Mouse (Mus musculus): ENCODE data around the gene Maml1.

The Maml1 gene

GRCm38 (mm10) chr11:50285263-50285662, 6.8 kb downstream of the Maml1 start:
- DNase-seq (ENCODE audit: low read depth in 1 of 2, low spot score in 2 of 2) = no peak

- DNase-seq (ENCODE audit: low read depth in 1 of 2, low spot score in 2 of 2) = no peak
Observed at GRCm38 (mm10) chr11:50280053-50280452, 12.1 kb downstream of the Maml1 start.

- no peak for DNase-seq (ENCODE audit: low read depth in 1 of 2, low spot score in 2 of 2)
Observed at GRCm38 (mm10) chr11:50279005-50279404, 13.1 kb downstream of the Maml1 start.

GRCm38 (mm10) chr11:50277706-50278105, 14.4 kb downstream of the Maml1 start:
- no peak for DNase-seq (ENCODE audit: low read depth in 1 of 2, low spot score in 2 of 2)

GRCm38 (mm10) chr11:50277025-50277424, 15.1 kb downstream of the Maml1 start:
- no peak for DNase-seq (ENCODE audit: low read depth in 1 of 2, low spot score in 2 of 2)

GRCm38 (mm10) chr11:50275568-50276151, 16.5 kb downstream of the Maml1 start:
- peak in 1 of 2 experiments; percentile 30 for DNase-seq (ENCODE audit: low read depth in 1 of 2, low spot score in 2 of 2)

- DNase-seq (ENCODE audit: low read depth in 1 of 2, low spot score in 2 of 2) = no peak
Observed at GRCm38 (mm10) chr11:50275077-50275476, 17.0 kb downstream of the Maml1 start.

- no peak for DNase-seq (ENCODE audit: low read depth in 1 of 2, low spot score in 2 of 2)
Observed at GRCm38 (mm10) chr11:50272819-50273218, 19.3 kb downstream of the Maml1 start.

- no peak for DNase-seq (ENCODE audit: low read depth in 1 of 2, low spot score in 2 of 2)
Observed at GRCm38 (mm10) chr11:50269885-50270284, 22.2 kb downstream of the Maml1 start.

GRCm38 (mm10) chr11:50269163-50269562, 22.9 kb downstream of the Maml1 start:
- DNase-seq (ENCODE audit: low read depth in 1 of 2, low spot score in 2 of 2) = no peak

- no peak for DNase-seq (ENCODE audit: low read depth in 1 of 2, low spot score in 2 of 2)
Observed at GRCm38 (mm10) chr11:50266997-50267396, 25.1 kb downstream of the Maml1 start.

- DNase-seq (ENCODE audit: low read depth in 1 of 2, low spot score in 2 of 2) = no peak
Observed at GRCm38 (mm10) chr11:50265931-50266330, 26.2 kb downstream of the Maml1 start.

GRCm38 (mm10) chr11:50263198-50263597, 28.9 kb downstream of the Maml1 start:
- no peak for DNase-seq (ENCODE audit: low read depth in 1 of 2, low spot score in 2 of 2)

GRCm38 (mm10) chr11:50262020-50262419, 30.1 kb downstream of the Maml1 start:
- DNase-seq (ENCODE audit: low read depth in 1 of 2, low spot score in 2 of 2) = no peak

- no peak for DNase-seq (ENCODE audit: low read depth in 1 of 2, low spot score in 2 of 2)
Observed at GRCm38 (mm10) chr11:50258310-50258709, 33.8 kb downstream of the Maml1 start.

GRCm38 (mm10) chr11:50256615-50257014, 35.5 kb downstream of the Maml1 start:
- DNase-seq (ENCODE audit: low read depth in 1 of 2, low spot score in 2 of 2) = no peak

GRCm38 (mm10) chr11:50254010-50254580, 38.0 kb downstream of the Maml1 start:
- no peak for DNase-seq (ENCODE audit: low read depth in 1 of 2, low spot score in 2 of 2)

- DNase-seq (ENCODE audit: low read depth in 1 of 2, low spot score in 2 of 2) = no peak
Observed at GRCm38 (mm10) chr11:50253393-50253792, 38.7 kb downstream of the Maml1 start.

- no peak for DNase-seq (ENCODE audit: low read depth in 1 of 2, low spot score in 2 of 2)
Observed at GRCm38 (mm10) chr11:50252684-50253265, 39.3 kb downstream of the Maml1 start.

GRCm38 (mm10) chr11:50252166-50252565, 39.9 kb downstream of the Maml1 start:
- DNase-seq (ENCODE audit: low read depth in 1 of 2, low spot score in 2 of 2) = no peak

- no peak for DNase-seq (ENCODE audit: low read depth in 1 of 2, low spot score in 2 of 2)
Observed at GRCm38 (mm10) chr11:50248473-50249171, 43.5 kb downstream of the Maml1 start.

GRCm38 (mm10) chr11:50245269-50245668, 46.8 kb downstream of the Maml1 start:
- DNase-seq (ENCODE audit: low read depth in 1 of 2, low spot score in 2 of 2) = peak in 1 of 2 experiments; percentile 21

Data from monocyte, adult 2 months (primary cell).